Mouse (Mus musculus) midbrain, embryonic 14.5 days (tissue): Measurements from ENCODE around the gene Ppp1r12a. TPM values are rescaled to one million over a fixed set of nuclear protein-coding genes. Genes with fewer than 3 reads are reported as not detected.

Experiments
- ATAC-seq: fragments of 200-750 bp; cut with Nextera tagmentation; 2 replicates; pipeline ENCODE4 v1.8.0; 2017; ENCODE audit warnings: moderate number of reproducible peaks, moderate library complexity; ENCODE audit not compliant: low FRiP score, low TSS enrichment
- DNase-seq: peaks from one replicate; pipeline ENCODE4 v3.0.0-alpha.2; 2015
- H3K27ac ChIP-seq: fragments of 300-500 bp; sonication (generic); replicated peaks from 2 replicates; pipeline ENCODE4 v1.5.1; 2014; ENCODE audit warnings: mild to moderate bottlenecking, low read depth, low read length, moderate library complexity
- H3K27me3 ChIP-seq: fragments of 300-500 bp; sonication (generic); 2 replicates; pipeline ENCODE4 v1.6.1; 2014; ENCODE audit warnings: low read length, control low read depth, mixed read lengths; ENCODE audit not compliant: control insufficient read depth, insufficient read depth
- H3K36me3 ChIP-seq: fragments of 300-500 bp; sonication (generic); 2 replicates; pipeline ENCODE4 v1.6.1; 2014; ENCODE audit warnings: low read length, control low read depth; ENCODE audit not compliant: control insufficient read depth, insufficient read depth
- H3K4me1 ChIP-seq: fragments of 300-500 bp; sonication (generic); 2 replicates; pipeline ENCODE4 v1.6.1; 2014; ENCODE audit warnings: mild to moderate bottlenecking, antibody characterized with exemption, low read length, control low read depth; ENCODE audit not compliant: control insufficient read depth, insufficient read depth
- H3K4me2 ChIP-seq: fragments of 300-500 bp; sonication (generic); 2 replicates; pipeline ENCODE4 v1.6.1; 2014; ENCODE audit warnings: mild to moderate bottlenecking, low read length, moderate library complexity
- H3K4me3 ChIP-seq: fragments of 300-500 bp; sonication (generic); replicated peaks from 2 replicates; pipeline ENCODE4 v1.5.1; 2014; ENCODE audit warnings: low read depth, low read length
- H3K9ac ChIP-seq: fragments of 300-500 bp; sonication (generic); replicated peaks from 2 replicates; pipeline ENCODE4 v1.6.1; 2014; ENCODE audit warnings: mild to moderate bottlenecking, low read length, moderate library complexity
- H3K9me3 ChIP-seq: fragments of 300-500 bp; sonication (generic); 2 replicates; pipeline ENCODE4 v1.6.1; 2016; ENCODE audit warnings: low read length, control low read depth, mixed read lengths; ENCODE audit not compliant: control insufficient read depth
- WGBS: fragments of 180-500 bp; shearing (Covaris S2); extraction: QIAGEN DNeasy Blood & Tissue Kit; methylation state at CpG from one replicate; pipeline ENCODE4 v1.1.7; 2014; 5-methylcytosine and 5-hydroxymethylcytosine counted together
- polyA plus RNA-seq: library from polyadenylated mRNA; unstranded; fragments of >200 nt; fragmentation: Nextera tagmentation; extraction: Ambion mirVana; gene quantifications from 2 replicates; pipeline ENCODE4 v1.2.1, GENCODE M21; 2014

The Ppp1r12a gene
- polyA plus RNA-seq, 1 experiment from 2014 or later, result 76.2 TPM

DNA sequence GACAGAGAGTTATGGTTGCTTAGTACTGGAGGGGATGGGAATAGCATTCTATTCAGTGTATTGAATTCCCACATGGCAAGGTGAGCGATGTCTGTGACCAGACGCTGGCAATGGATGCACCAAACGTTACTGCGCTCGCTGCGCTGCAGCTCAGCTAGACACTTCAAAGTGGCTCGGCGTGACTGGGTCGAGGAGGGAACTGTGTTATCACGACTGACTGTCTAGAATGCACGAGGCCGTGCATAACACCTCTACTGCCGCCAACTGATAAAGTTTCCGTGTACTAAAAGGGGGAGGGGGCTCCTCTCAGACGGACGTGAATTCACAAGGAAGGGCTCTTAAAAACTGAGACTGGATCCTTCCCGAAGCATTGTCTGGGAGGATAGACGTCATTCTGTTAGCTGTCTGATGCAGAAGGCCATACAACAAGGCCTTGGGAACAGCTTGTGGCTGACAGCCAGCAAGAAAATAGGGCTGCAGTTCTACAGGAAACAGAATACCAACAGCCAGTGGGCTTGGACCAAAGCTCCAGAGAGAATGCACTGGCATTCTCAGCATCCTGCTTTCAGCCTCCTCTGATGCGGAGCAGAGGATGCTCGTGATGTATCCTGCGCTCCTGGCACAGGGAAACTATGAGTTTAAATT, 6.8 kb upstream of the Ppp1r12a start:
- Histone ChIP-seq H3K4me2 (no peak overlapping the region), H3K4me1 (no peaks in the 10 kb centered on the region), H3K9me3 (no peaks in the 10 kb centered on the region), H3K36me3 (no peaks in the 10 kb centered on the region), H3K9ac (no peak overlapping the region), H3K27ac (no peak overlapping the region), H3K27me3 (no peaks in the 10 kb centered on the region), H3K4me3 (no peak overlapping the region)
- 80% methylated on average over 21 of the region's 21 CpGs for WGBS
- DNase-seq, result no peak
- no peak for ATAC-seq

DNA sequence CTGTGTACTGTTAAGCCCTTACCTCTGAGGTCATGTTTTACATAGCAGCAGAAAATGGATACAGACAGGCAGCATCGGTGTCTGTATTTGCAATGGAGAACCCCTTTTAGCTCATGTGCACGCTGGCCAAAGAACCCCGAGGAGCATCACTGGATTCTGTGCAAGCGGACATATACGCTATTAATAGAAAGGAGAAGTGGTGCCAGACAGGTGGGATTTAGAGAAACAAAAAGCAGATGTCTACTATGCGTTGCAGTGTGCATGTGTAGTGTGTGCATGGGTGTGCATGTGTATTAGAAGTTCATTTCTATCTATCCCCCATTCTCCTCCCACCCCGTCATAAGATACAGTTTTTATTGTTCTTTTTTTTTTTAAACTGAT, 6.3 kb upstream of the Ppp1r12a start:
- Histone ChIP-seq H3K4me1 (peaks cover under 1% of the 10 kb centered on the region; the same call in 1 of the 2 replicates), H3K4me3 (no peak overlapping the region), H3K27me3 (no peaks in the 10 kb centered on the region), H3K9ac (no peak overlapping the region), H3K9me3 (no peaks in the 10 kb centered on the region), H3K36me3 (no peaks in the 10 kb centered on the region), H3K4me2 (no peak overlapping the region), H3K27ac (no peak overlapping the region)
- WGBS, result 89% methylated on average over 7 of the region's 7 CpGs
- no peak for DNase-seq
- no peak for ATAC-seq

DNA sequence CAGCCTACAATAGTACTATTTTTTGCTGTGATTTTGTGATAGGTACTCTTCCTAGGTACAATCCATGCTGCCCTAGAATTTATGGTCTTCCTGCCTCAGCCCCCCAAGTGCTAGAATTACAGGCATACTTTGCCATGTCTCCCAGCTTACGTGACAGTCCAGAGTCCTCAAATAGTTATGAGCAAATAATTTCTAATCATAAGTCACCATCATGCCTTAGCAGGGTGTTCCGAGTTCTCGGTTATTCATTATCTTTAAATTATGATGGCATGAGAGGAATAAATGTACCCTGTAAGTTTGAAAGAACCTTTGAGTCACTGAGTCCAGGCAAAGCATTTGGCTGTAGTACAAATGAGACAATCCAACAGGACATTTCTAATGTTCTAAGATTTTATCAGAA, 5.9 kb upstream of the Ppp1r12a start:
- DNase-seq, result no peak
- no peak overlapping the region for H3K4me2 ChIP-seq
- 94% methylated on average over 3 of the region's 3 CpGs for WGBS
- ATAC-seq, result no peak
- H3K4me1 ChIP-seq, result peaks cover 3% of the 10 kb centered on the region; the same call in 1 of the 2 replicates
- no peaks in the 10 kb centered on the region for H3K9me3 ChIP-seq
- no peaks in the 10 kb centered on the region for H3K27me3 ChIP-seq
- no peak overlapping the region for H3K9ac ChIP-seq
- no peak overlapping the region for H3K27ac ChIP-seq
- no peaks in the 10 kb centered on the region for H3K36me3 ChIP-seq
- H3K4me3 ChIP-seq, result no peak overlapping the region

DNA sequence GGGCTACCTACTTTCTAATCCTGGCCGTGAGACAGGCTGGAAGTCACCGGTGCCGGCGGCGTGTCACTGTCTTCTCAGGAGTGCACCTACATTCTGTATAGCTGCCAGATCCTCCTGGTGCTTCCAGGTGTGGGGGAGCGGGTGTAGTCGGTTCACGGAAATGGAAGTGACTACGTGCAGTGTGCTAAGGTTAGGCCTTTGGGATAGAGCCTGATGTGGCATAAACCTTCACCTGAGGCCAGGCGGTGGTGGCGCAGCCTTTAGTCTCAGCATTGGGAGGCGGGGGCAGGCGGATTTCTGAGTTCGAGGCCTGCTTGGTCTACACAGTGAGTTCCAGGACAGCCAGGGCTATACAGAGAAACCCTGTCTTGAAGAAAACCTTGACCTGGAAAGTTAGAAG, 3.0 kb upstream of the Ppp1r12a start:
- DNase-seq, result no peak
- H3K9me3 ChIP-seq, result no peaks in the 10 kb centered on the region
- no peak overlapping the region for H3K9ac ChIP-seq
- H3K4me2 ChIP-seq, result no peak overlapping the region
- H3K4me3 ChIP-seq, result no peak overlapping the region
- WGBS, result 92% methylated on average over 14 of the region's 14 CpGs
- no peaks in the 10 kb centered on the region for H3K27me3 ChIP-seq
- H3K4me1 ChIP-seq, result peaks cover 9% of the 10 kb centered on the region; the same call in 1 of the 2 replicates
- ATAC-seq, result no peak
- H3K27ac ChIP-seq, result no peak overlapping the region
- no peaks in the 10 kb centered on the region for H3K36me3 ChIP-seq

DNA sequence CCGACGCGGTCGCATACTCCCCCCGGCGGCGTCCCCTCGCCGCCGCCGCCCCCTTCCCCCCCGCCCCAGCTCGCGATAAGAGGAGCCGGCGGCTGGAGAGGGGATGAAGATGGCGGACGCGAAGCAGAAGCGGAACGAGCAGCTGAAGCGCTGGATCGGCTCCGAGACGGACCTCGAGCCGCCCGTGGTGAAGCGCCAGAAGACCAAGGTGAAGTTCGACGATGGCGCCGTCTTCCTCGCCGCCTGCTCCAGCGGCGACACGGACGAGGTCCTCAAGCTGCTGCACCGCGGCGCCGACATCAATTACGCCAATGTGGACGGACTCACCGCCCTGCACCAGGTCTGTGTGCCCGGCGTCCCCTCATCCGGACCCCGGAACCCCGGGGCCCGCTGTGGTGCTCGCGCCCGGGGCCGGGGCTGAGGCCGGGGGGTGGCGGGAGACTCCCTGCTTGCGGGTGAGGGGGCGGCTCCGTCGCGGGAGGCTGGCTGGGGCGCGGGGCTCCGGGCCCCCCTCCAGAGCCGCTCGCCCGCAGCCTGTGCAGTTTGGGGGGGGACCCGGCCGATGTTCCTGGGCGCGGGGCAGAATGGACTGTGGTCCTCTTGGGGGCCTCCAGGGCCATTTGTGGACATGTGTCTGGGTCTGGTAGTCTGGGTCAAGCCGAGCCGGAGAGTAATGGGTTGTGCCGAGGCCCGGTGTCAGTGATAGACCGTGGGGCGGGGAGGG, 466 bp downstream of the Ppp1r12a start:
- peak; percentile 74 for ATAC-seq
- Histone ChIP-seq H3K9ac (peak overlapping the region; percentile 99), H3K27me3 (no peaks in the 10 kb centered on the region), H3K4me2 (peak overlapping the region; percentile 74), H3K4me1 (peaks cover 24% of the 10 kb centered on the region), H3K9me3 (no peaks in the 10 kb centered on the region), H3K4me3 (peak overlapping the region; percentile 99), H3K27ac (peak overlapping the region; percentile 99), H3K36me3 (no peaks in the 10 kb centered on the region)
- WGBS, result under 1% methylated on average over 67 of the region's 79 CpGs
- DNase-seq, result peak; percentile 56

DNA sequence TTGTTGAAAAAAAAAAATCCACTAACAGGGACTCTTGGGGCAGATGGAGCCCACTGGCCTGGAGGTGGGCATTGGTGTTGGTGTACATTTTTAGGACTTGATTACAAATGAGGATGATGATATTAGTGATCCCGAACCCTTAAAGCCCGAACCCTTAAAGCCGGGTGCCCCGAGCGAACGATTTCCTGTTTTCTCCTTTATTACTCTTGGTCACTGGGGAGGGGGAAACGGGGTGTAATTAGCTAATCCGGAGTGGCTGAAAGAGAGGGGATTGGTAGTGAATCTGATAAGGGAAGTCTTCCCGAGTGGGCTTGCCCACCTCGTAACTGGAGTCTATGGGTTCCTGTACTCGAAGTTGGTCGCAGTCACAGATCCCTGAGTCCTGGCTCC, 1.0 kb downstream of the Ppp1r12a start:
- Histone ChIP-seq H3K27me3 (no peaks in the 10 kb centered on the region), H3K9ac (peak overlapping the region; percentile 99), H3K4me1 (peaks cover 24% of the 10 kb centered on the region), H3K9me3 (no peaks in the 10 kb centered on the region), H3K27ac (peak overlapping the region; percentile 99), H3K36me3 (no peaks in the 10 kb centered on the region), H3K4me2 (peak overlapping the region; percentile 74), H3K4me3 (peak overlapping the region; percentile 99)
- no peak for ATAC-seq
- under 1% methylated on average over 12 of the region's 12 CpGs for WGBS
- no peak for DNase-seq

DNA sequence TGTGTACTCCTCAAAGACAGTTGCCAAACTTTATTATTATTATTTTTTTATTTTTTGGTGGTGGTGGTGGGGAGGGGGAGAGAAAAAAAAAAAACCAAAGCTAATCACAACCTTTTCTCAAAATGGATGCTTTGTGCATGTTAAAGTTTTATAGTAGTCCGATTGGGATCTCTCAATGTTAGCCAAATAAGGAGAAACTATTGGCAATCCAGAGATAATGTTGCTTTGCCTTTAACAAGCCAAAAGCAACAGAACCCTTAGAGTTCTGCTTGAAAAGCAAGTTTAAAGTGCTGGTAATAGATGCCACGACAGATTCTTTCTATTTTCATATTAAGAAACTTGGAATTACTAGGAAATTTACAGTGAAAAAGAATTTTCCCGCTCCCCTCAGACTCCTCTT, 1.5 kb downstream of the Ppp1r12a start:
- no peak for DNase-seq
- H3K9me3 ChIP-seq, result no peaks in the 10 kb centered on the region
- no peaks in the 10 kb centered on the region for H3K27me3 ChIP-seq
- H3K4me2 ChIP-seq, result peak overlapping the region; percentile 74
- no peak for ATAC-seq
- peak overlapping the region; percentile 99 for H3K9ac ChIP-seq
- peak overlapping the region; percentile 99 for H3K4me3 ChIP-seq
- H3K27ac ChIP-seq, result no peak overlapping the region
- H3K36me3 ChIP-seq, result no peaks in the 10 kb centered on the region
- WGBS, result 29% methylated on average over 3 of the region's 3 CpGs
- peaks cover 24% of the 10 kb centered on the region for H3K4me1 ChIP-seq

DNA sequence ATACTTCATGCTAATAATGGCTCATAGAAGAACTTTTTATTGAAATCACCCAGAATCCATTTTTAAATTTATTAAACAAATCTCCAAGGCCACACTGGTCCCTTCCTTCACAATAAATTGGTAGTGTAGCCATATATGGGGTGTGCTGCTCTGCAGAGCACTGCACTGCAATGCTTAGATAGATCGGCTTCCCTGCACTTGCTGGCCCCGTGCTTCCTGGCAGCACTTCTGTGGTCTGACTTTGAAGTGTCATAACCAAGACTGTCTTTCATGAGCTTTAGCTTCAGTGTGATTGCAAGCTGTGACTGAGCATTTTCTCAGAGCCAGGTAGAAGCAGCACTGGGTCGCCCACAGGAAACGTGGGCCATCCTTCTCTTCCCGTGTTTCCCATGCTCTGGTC, 5.8 kb downstream of the Ppp1r12a start:
- Histone ChIP-seq H3K9ac (no peak overlapping the region), H3K4me3 (no peak overlapping the region), H3K4me2 (no peak overlapping the region), H3K27me3 (no peaks in the 10 kb centered on the region), H3K36me3 (no peaks in the 10 kb centered on the region), H3K27ac (no peak overlapping the region), H3K9me3 (no peaks in the 10 kb centered on the region), H3K4me1 (peaks cover 24% of the 10 kb centered on the region)
- 89% methylated on average over 5 of the region's 5 CpGs for WGBS
- ATAC-seq, result no peak
- no peak for DNase-seq

DNA sequence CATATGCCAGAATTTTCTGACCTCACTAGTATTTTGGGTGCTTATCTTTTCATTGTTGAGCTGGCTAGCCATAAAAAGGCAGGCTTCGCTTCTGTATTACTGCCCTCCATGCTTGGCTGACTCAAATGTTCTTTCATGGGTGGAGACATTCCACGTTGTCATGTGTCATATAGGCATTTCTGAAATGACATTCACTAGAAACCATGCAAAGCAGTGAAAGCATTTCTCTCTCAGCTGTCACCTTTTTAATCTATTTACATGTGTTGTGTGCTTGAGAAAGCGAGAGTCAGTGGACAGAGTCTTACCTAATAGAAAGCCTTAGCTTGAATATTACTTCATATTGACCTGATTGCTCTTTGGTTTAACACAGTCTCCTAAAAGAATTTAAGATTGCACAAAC, 8.8 kb downstream of the Ppp1r12a start:
- Histone ChIP-seq H3K4me2 (no peak overlapping the region), H3K27ac (no peak overlapping the region), H3K9ac (no peak overlapping the region), H3K4me1 (peaks cover 3% of the 10 kb centered on the region), H3K27me3 (no peaks in the 10 kb centered on the region), H3K4me3 (no peak overlapping the region), H3K36me3 (no peaks in the 10 kb centered on the region), H3K9me3 (no peaks in the 10 kb centered on the region)
- ATAC-seq (no peak), DNase-seq (no peak)
- WGBS, result 56% methylated on average over 3 of the region's 3 CpGs
